Mouse (Mus musculus): ENCODE data around the gene Dctd. TPM values are rescaled to one million over a fixed set of nuclear protein-coding genes. Genes with fewer than 3 reads are reported as not detected.

Gene Dctd
- not detected in 2 replicates for polyA plus RNA-seq (2012; ENCODE audit: insufficient read depth, insufficient read length, low replicate concordance, missing spikeins)

DNA sequence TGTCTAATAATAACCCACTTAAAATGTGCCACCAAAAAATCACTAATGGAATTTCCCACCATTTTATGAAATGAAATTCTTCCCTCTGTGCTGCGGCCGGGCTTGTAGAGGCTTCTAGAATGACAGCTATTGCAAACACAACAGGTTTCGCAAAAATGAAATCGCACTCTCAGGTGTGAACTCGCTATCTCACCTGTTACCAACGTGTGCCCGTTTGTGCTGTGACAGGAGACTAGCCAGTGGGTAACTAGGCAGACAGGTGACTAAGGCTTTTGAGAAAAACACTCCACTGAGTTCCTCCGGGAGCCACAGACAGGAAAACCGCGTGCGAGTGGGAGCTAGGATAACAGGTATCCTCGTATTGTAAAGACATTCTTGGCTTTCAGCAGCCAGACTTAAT, at the start of gene Dctd:
Gene Dctd, plus strand, starts transcription at position 301 of the 400 bp plus-strand sequence.
- no peak within 1 kb of the TSS for H3K27ac ChIP-seq (ENCODE audit: insufficient read depth, low read depth, low read length)
- H3K4me1 ChIP-seq (ENCODE audit: control insufficient read depth, insufficient read depth, low read length) = peaks cover 7% of the 10 kb centered on the region
- H3K4me3 ChIP-seq (ENCODE audit: insufficient read depth, low read depth, low read length) = no peak within 1 kb of the TSS
- WGBS = 92% methylated on average over 12 of the region's 12 CpGs
- no peak for TF ChIP-seq CTCF (IDR thresholded peaks at IDR 0.05; ENCODE audit: insufficient read depth, low read depth, low read length)
- TF ChIP-seq POLR2A (IDR thresholded peaks at IDR 0.05; ENCODE audit: insufficient read depth, low read depth, low read length) = no peak

DNA sequence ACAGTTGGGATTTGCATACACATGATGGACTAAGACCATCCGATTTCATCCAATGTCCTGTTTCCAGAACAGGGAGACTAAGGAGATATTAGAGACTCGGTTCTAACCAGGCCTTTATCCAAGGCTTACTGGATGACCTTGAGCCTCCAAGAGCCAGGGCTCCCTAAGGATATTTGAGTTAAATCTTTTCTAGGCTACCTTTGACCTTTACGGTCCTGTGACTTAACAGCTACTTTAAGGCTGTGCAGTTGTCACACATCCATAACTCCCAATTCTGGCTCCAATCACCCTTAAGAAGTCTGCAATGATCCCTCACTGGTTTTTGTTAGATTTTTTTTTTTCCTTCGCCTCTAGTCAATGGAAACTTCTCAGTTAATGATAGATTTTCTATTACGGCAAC, 45.3 kb upstream of the Dctd start:
- Histone ChIP-seq H3K4me1 (ENCODE audit: control insufficient read depth, insufficient read depth, low read length) (no peaks in the 10 kb centered on the region), H3K4me3 (ENCODE audit: insufficient read depth, low read depth, low read length) (no peak overlapping the region), H3K27ac (ENCODE audit: insufficient read depth, low read depth, low read length) (no peak overlapping the region)
- 93% methylated on average over 5 of the region's 5 CpGs for WGBS
- TF ChIP-seq CTCF (IDR thresholded peaks at IDR 0.05; ENCODE audit: insufficient read depth, low read depth, low read length) = no peak

DNA sequence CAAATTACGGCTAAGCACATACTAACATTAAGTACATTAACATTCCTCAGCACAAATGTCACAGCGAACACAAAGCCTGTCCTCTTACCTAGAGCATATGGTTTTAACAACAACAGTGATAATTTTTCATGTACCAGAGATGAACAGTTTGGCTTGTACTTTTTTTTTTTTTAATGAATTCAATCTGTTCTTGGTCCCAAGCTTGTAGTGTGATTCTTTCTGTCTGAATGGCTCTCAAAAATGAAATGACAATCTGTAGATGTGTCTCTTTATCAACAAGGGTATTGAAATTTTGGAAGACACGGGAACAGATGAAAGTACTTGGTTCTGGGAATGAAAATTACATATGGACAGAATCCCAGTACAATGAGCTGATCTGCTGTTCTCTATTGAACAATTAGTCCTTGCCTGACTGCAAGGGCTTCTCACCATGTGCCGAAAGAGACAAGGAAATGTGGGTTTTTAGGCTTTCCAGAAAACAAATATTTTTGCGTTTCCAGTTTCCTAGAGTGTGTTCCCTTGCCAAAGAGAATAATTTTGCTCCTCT, 35.3 kb upstream of the Dctd start:
- Histone ChIP-seq H3K4me1 (ENCODE audit: control insufficient read depth, insufficient read depth, low read length) (no peaks in the 10 kb centered on the region), H3K4me3 (ENCODE audit: insufficient read depth, low read depth, low read length) (no peak overlapping the region), H3K27ac (ENCODE audit: insufficient read depth, low read depth, low read length) (no peak overlapping the region)
- no peak for TF ChIP-seq CTCF (IDR thresholded peaks at IDR 0.05; ENCODE audit: insufficient read depth, low read depth, low read length)
- TF ChIP-seq POLR2A (IDR thresholded peaks at IDR 0.05; ENCODE audit: insufficient read depth, low read depth, low read length) = no peak
- 73% methylated on average over 5 of the region's 5 CpGs for WGBS

DNA sequence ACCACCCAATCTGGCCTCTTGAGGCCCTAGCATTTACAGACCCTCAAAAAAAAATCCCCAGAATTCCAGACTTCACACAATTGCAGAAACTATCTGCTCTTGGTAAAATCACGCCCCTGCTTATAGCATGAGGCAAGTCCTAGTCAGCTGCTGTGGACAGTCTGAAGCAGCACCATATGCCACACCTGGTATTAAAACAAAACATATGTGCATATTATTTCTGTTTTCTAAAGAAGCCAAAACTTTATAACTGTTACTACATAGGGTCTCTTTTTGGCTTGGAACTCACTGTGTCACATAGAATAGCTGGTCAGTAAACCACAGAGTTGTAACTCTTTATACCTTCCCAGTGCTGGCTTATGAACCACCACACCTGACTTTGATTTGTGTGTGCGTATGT, 24.7 kb upstream of the Dctd start:
- Histone ChIP-seq H3K27ac (ENCODE audit: insufficient read depth, low read depth, low read length) (no peak overlapping the region), H3K4me3 (ENCODE audit: insufficient read depth, low read depth, low read length) (no peak overlapping the region), H3K4me1 (ENCODE audit: control insufficient read depth, insufficient read depth, low read length) (no peaks in the 10 kb centered on the region)
- no peak for TF ChIP-seq CTCF (IDR thresholded peaks at IDR 0.05; ENCODE audit: insufficient read depth, low read depth, low read length)
- TF ChIP-seq POLR2A (IDR thresholded peaks at IDR 0.05; ENCODE audit: insufficient read depth, low read depth, low read length) = no peak
- 95% methylated on average over 2 of the region's 2 CpGs for WGBS

DNA sequence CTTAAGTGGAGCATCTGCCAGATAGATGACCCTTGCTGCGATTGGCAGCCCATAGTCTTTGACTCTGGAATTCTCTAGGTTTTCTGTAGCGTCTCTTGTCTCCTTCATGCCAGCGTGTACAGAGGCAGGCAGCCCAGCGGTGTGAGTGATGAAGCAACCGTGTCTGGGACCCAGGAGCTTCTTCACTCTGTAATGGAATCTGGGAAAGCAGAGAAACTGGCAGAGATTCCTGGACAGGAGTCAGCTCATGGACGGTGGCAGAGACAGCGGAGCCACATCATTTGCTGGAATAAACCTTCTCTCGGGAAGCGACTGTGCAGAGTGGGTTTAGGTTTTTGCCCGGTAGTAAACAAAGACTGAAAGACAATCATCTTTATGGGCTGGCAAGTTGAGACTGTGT, 16.5 kb upstream of the Dctd start:
- Histone ChIP-seq H3K27ac (ENCODE audit: insufficient read depth, low read depth, low read length) (no peak overlapping the region), H3K4me3 (ENCODE audit: insufficient read depth, low read depth, low read length) (no peak overlapping the region), H3K4me1 (ENCODE audit: control insufficient read depth, insufficient read depth, low read length) (no peaks in the 10 kb centered on the region)
- WGBS = 70% methylated on average over 10 of the region's 10 CpGs
- TF ChIP-seq CTCF (IDR thresholded peaks at IDR 0.05; ENCODE audit: insufficient read depth, low read depth, low read length) = no peak
- TF ChIP-seq POLR2A (IDR thresholded peaks at IDR 0.05; ENCODE audit: insufficient read depth, low read depth, low read length) = no peak

DNA sequence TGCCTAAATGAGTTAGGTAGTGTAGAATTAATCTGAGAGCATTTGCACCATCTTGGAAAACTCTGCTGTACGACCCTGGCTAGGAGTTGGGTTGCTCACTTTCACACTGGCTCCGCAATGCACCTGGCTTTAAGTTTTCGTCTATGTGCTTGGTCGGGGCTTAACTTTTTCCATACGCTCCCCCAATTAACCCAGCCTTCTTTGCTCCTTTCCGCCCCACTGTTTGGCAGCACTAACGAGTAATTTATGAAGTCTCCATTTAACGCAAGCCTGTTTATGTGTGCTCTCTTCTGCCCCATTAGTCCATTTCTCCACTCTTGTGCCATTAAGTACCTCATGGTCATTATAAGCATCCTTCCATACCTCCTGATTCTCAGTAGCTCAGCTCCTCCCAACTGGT, 8.2 kb upstream of the Dctd start:
- TF ChIP-seq CTCF (IDR thresholded peaks at IDR 0.05; ENCODE audit: insufficient read depth, low read depth, low read length) = no peak
- no peak for TF ChIP-seq POLR2A (IDR thresholded peaks at IDR 0.05; ENCODE audit: insufficient read depth, low read depth, low read length)
- Histone ChIP-seq H3K4me3 (ENCODE audit: insufficient read depth, low read depth, low read length) (no peak overlapping the region), H3K27ac (ENCODE audit: insufficient read depth, low read depth, low read length) (no peak overlapping the region), H3K4me1 (ENCODE audit: control insufficient read depth, insufficient read depth, low read length) (peaks cover 2% of the 10 kb centered on the region; the same call in 1 of the 2 replicates)
- 70% methylated on average over 8 of the region's 8 CpGs for WGBS

DNA sequence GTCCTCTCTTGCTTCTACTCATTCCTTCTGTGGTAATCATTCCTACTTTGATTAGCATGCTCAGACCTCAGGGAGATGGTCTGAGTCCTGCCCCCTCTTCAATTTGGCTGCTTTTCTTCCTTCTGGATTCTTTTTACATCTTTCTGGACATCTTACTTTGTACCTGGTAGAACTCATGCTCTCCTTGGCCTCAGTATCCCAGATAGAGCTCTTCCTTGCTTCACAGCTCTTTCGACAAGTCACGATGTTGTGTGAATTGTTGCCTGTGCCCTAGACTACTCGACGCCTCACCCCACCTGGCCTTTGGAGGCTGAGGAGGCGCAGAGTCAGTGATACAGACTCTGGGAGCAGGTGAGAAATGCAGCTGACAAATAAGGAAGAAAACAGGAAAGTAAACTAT, 3.5 kb upstream of the Dctd start:
- Histone ChIP-seq H3K4me3 (ENCODE audit: insufficient read depth, low read depth, low read length) (no peak overlapping the region), H3K27ac (ENCODE audit: insufficient read depth, low read depth, low read length) (no peak overlapping the region), H3K4me1 (ENCODE audit: control insufficient read depth, insufficient read depth, low read length) (peaks cover 7% of the 10 kb centered on the region)
- WGBS = 90% methylated on average over 5 of the region's 5 CpGs
- TF ChIP-seq CTCF (IDR thresholded peaks at IDR 0.05; ENCODE audit: insufficient read depth, low read depth, low read length) (no peak), POLR2A (IDR thresholded peaks at IDR 0.05; ENCODE audit: insufficient read depth, low read depth, low read length) (no peak)

DNA sequence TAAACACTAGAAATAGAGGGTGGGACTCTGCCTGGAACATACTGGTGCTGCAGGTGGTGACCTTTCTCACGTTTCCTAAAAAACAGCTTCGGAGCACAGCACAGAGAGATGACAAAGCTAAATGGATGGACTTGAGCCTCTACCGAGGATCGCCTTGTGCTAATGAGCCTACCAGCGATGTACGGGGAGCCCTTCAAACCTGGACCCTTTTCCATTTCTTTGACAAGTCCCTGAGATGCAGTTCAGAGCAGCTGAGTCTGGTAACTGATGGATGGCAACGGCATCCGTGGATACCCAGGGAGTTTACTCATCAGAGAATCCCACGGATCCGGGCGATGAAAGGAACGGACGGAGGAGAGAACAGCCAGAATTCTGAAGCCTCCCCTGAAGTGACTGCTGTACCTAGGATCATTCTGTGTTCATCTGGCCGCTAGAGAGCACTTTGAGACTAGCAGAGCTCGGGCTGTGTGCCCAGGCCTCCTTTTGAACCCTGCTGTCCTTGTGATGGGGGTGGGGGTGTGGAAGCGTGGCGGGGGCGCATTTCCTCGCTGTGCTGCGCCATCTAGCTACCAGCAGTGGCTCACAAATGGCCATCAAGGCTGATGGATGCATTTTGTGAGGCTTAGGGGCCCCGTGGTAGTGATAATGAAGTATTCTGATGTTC, 1.6 kb upstream of the Dctd start:
- Histone ChIP-seq H3K4me1 (ENCODE audit: control insufficient read depth, insufficient read depth, low read length) (peaks cover 7% of the 10 kb centered on the region), H3K4me3 (ENCODE audit: insufficient read depth, low read depth, low read length) (peak overlapping the region; percentile 47), H3K27ac (ENCODE audit: insufficient read depth, low read depth, low read length) (no peak overlapping the region)
- peak; percentile 44; the same call in 1 of the 2 replicates for TF ChIP-seq CTCF (IDR thresholded peaks at IDR 0.05; ENCODE audit: insufficient read depth, low read depth, low read length)
- no peak for TF ChIP-seq POLR2A (IDR thresholded peaks at IDR 0.05; ENCODE audit: insufficient read depth, low read depth, low read length)
- WGBS = 7% methylated on average over 21 of the region's 21 CpGs

DNA sequence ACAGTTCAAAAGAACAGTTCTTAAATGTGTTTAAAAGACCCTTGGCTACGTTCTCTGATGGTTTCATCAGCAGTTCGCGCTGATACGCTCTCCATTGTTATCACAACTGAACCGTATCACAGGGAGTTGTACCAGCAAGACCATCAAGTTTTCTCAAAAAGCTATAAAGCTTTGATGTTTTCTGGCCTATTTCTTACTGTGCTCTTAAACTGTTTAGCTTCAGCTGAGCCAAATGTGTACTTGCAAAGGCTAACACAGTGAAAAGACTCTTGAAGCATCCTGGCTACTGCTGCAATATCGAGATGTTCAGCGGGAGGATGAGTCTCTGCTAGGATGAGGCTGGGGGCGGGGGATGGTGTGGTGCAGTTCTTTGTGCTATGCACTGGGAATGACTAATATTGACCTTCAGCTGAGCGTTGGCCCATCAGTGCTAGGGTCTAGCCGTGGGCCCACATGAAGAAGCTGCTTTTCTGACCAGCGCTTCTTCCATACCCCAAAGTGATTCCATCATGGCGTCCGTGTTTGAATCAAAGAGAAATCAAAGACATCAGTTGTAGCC, 732 bp upstream of the Dctd start:
- no peak overlapping the region for H3K27ac ChIP-seq (ENCODE audit: insufficient read depth, low read depth, low read length)
- peaks cover 7% of the 10 kb centered on the region for H3K4me1 ChIP-seq (ENCODE audit: control insufficient read depth, insufficient read depth, low read length)
- no peak overlapping the region for H3K4me3 ChIP-seq (ENCODE audit: insufficient read depth, low read depth, low read length)
- 48% methylated on average over 13 of the region's 13 CpGs for WGBS
- TF ChIP-seq POLR2A (IDR thresholded peaks at IDR 0.05; ENCODE audit: insufficient read depth, low read depth, low read length) (no peak), CTCF (IDR thresholded peaks at IDR 0.05; ENCODE audit: insufficient read depth, low read depth, low read length) (no peak)

All from olfactory bulb, adult 2 months (tissue).